Mouse (Mus musculus): ENCODE measurements around the gene Dlx4.

Dlx4 gene

GRCm38 (mm10) chr11:95145851-95146403 is at the start of gene Dlx4:
Gene Dlx4, minus strand, starts transcription at chr11:95146263.
- CTCF ChIA-PET, result no interaction called here

- CTCF ChIA-PET, result no interaction called here
These were observed 43.8 kb upstream of the Dlx4 start for GRCm38 (mm10) chr11:95189863-95190262.

GRCm38 (mm10) chr11:95186826-95187225 is 40.8 kb upstream of the Dlx4 start:
- CTCF ChIA-PET, result no interaction called here

- CTCF ChIA-PET, result no interaction called here
These were observed 39.6 kb upstream of the Dlx4 start for GRCm38 (mm10) chr11:95185700-95186099.

- CTCF ChIA-PET, result no interaction called here
These were observed 38.5 kb upstream of the Dlx4 start for GRCm38 (mm10) chr11:95184561-95184960.

- CTCF ChIA-PET, result no interaction called here
These were observed 33.2 kb upstream of the Dlx4 start for GRCm38 (mm10) chr11:95179311-95179710.

- CTCF ChIA-PET, result no interaction called here
These were observed 19.8 kb upstream of the Dlx4 start for GRCm38 (mm10) chr11:95165857-95166256.

- CTCF ChIA-PET, result no interaction called here
These were observed 15.6 kb upstream of the Dlx4 start for GRCm38 (mm10) chr11:95161708-95162107.

GRCm38 (mm10) chr11:95160693-95161092 is 14.6 kb upstream of the Dlx4 start:
- CTCF ChIA-PET, result no interaction called here

GRCm38 (mm10) chr11:95159763-95160371 is 13.8 kb upstream of the Dlx4 start:
- CTCF ChIA-PET, result no interaction called here

GRCm38 (mm10) chr11:95157872-95158271 is 11.8 kb upstream of the Dlx4 start:
- CTCF ChIA-PET, result no interaction called here

- CTCF ChIA-PET, result no interaction called here
These were observed 11.3 kb upstream of the Dlx4 start for GRCm38 (mm10) chr11:95157356-95157755.

- CTCF ChIA-PET, result interaction anchor here (0.6 kb wide), 1 partner anchor 78 kb away, joined by 7 read pairs; no protein-coding TSS in a partner anchor
These were observed 9.4 kb upstream of the Dlx4 start for GRCm38 (mm10) chr11:95155511-95155910.

- CTCF ChIA-PET, result no interaction called here
These were observed 7.6 kb upstream of the Dlx4 start for GRCm38 (mm10) chr11:95153681-95154080.

GRCm38 (mm10) chr11:95153116-95153515 is 7.1 kb upstream of the Dlx4 start:
- CTCF ChIA-PET, result no interaction called here

- CTCF ChIA-PET, result no interaction called here
These were observed 4.4 kb upstream of the Dlx4 start for GRCm38 (mm10) chr11:95150269-95151049.

- CTCF ChIA-PET, result no interaction called here
These were observed 3.6 kb upstream of the Dlx4 start for GRCm38 (mm10) chr11:95149462-95150268.

GRCm38 (mm10) chr11:95148754-95149153 is 2.7 kb upstream of the Dlx4 start:
- CTCF ChIA-PET, result no interaction called here

- CTCF ChIA-PET, result no interaction called here
These were observed 1.0 kb downstream of the Dlx4 start for GRCm38 (mm10) chr11:95144946-95145483.

- CTCF ChIA-PET, result no interaction called here
These were observed 1.7 kb downstream of the Dlx4 start for GRCm38 (mm10) chr11:95144091-95144945.

- CTCF ChIA-PET, result no interaction called here
These were observed 2.4 kb downstream of the Dlx4 start for GRCm38 (mm10) chr11:95143663-95144062.

Data from spleen, embryonic (tissue).